Mouse (Mus musculus) embryonic fibroblast, embryonic 13.5 days (primary cell): ENCODE measurements around the gene Atf3.

Experiments
- CTCF ChIP-seq: IDR thresholded peaks from 2 replicates; pipeline ENCODE4 v1.5.1; 2011; ENCODE audit warnings: mild to moderate bottlenecking, control low read depth, low read length, moderate library complexity, borderline replicate concordance; ENCODE audit not compliant: insufficient read depth
- POLR2A ChIP-seq: IDR thresholded peaks from 2 replicates; pipeline ENCODE4 v1.6.1; 2011; ENCODE audit warnings: low read depth, mild to moderate bottlenecking, control low read depth, low read length, moderate library complexity

GRCm38 (mm10) chr1:191153052-191153451 is 64.8 kb downstream of the Atf3 start:
- TF ChIP-seq POLR2A (no peak), CTCF (no peak)
